Mouse (Mus musculus): ENCODE measurements around the gene Srcap. TPM values are rescaled to one million over a fixed set of nuclear protein-coding genes. Genes with fewer than 3 reads are reported as not detected.

Gene Srcap
- polyA plus RNA-seq, 1 experiment = 32.2 TPM

- DNase-seq = peak; percentile 36 to 41
- no peak within 1 kb of the TSS for H3K4me3 ChIP-seq (replicated peaks; ENCODE audit: insufficient read depth, low read depth, low read length)
- WGBS = 51% methylated on average over 5 of the region's 5 CpGs
- TF ChIP-seq CTCF (IDR thresholded peaks at IDR 0.05; ENCODE audit: borderline replicate concordance, insufficient read depth, low read depth, low read length) (no peak), POLR2A (IDR thresholded peaks at IDR 0.05; ENCODE audit: borderline replicate concordance, insufficient read depth, low read length) (no peak)
- H3K27me3 ChIP-seq (ENCODE audit: control insufficient read depth, insufficient read depth, low read length) = no peaks in the 10 kb centered on the region
- peaks cover 12% of the 10 kb centered on the region; the same call in 1 of the 2 replicates for H3K4me1 ChIP-seq (ENCODE audit: control insufficient read depth, insufficient read depth, low read length)
- no peak within 1 kb of the TSS for H3K27ac ChIP-seq (ENCODE audit: insufficient read depth, low read length)
Measured at GRCm38 (mm10) chr7:127561340-127561858, 49.6 kb downstream of the Srcap start, which contains the start of gene Tmem265. TSS of gene Tmem265 (plus strand) at chr7:127561390.

GRCm38 (mm10) chr7:127564381-127565150 lies 52.8 kb downstream of the Srcap start:
- no peak for TF ChIP-seq POLR2A (IDR thresholded peaks at IDR 0.05; ENCODE audit: borderline replicate concordance, insufficient read depth, low read length)
- TF ChIP-seq CTCF (IDR thresholded peaks at IDR 0.05; ENCODE audit: borderline replicate concordance, insufficient read depth, low read depth, low read length) = peak; percentile 34; the same call in 1 of the 2 replicates
- peak; percentile 94 to 99 for DNase-seq
- peak overlapping the region; percentile 18; the same call in 1 of the 2 replicates for H3K27ac ChIP-seq (ENCODE audit: insufficient read depth, low read length)

DNA sequence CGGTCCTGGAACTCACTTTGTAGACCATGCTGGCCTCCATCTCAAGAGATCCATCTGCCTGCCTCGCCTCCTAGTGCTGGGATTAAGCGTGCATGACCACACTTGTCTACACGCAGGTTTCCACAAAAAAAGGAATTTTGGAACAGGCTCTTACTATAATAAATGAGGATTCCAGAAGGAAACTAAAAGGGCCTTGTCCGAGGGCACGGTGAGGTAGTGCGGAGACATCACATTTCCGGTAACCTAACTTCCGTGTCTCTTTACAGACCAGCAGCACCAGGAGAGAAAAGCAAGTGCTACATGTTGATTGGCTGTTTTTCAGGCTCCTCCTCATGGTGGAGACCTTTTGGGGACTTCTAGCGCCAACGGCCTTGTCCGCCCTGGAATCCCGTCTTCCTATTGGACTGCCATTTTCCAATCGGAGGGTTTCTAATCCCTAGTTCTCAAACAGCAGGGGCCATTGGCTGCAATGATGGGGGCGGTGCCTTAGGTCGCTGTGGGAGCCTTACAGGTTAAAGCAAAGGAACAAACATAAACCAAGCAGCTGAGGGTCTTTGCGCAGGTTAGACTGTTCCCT lies 61.2 kb downstream of the Srcap start, which contains the start of gene Phkg2:
Gene Phkg2 (plus strand): TSS at position 446 of the 577 bp plus-strand sequence.
- TF ChIP-seq CTCF (IDR thresholded peaks at IDR 0.05; ENCODE audit: borderline replicate concordance, insufficient read depth, low read depth, low read length) = no peak
- TF ChIP-seq POLR2A (IDR thresholded peaks at IDR 0.05; ENCODE audit: borderline replicate concordance, insufficient read depth, low read length) = peak; percentile 74; the same call in 1 of the 2 replicates
- Histone ChIP-seq H3K4me3 (replicated peaks; ENCODE audit: insufficient read depth, low read depth, low read length) (peak within 1 kb of the TSS; percentile 73), H3K27ac (ENCODE audit: insufficient read depth, low read length) (peak within 1 kb of the TSS; percentile 68), H3K27me3 (ENCODE audit: control insufficient read depth, insufficient read depth, low read length) (no peaks in the 10 kb centered on the region), H3K4me1 (ENCODE audit: control insufficient read depth, insufficient read depth, low read length) (peaks cover 5% of the 10 kb centered on the region; the same call in 1 of the 2 replicates)
- under 1% methylated on average over 17 of the region's 17 CpGs for WGBS
- DNase-seq = peak; percentile 90 to 98

More at GRCm38 (mm10) chr7:127564381-127565150, 52.8 kb downstream of the Srcap start:
- H3K4me1 ChIP-seq (ENCODE audit: control insufficient read depth, insufficient read depth, low read length) = peaks cover 12% of the 10 kb centered on the region; the same call in 1 of the 2 replicates
- H3K27me3 ChIP-seq (ENCODE audit: control insufficient read depth, insufficient read depth, low read length) = no peaks in the 10 kb centered on the region
- WGBS = 4% methylated on average over 6 of the region's 6 CpGs
- no peak overlapping the region for H3K4me3 ChIP-seq (replicated peaks; ENCODE audit: insufficient read depth, low read depth, low read length)

DNA sequence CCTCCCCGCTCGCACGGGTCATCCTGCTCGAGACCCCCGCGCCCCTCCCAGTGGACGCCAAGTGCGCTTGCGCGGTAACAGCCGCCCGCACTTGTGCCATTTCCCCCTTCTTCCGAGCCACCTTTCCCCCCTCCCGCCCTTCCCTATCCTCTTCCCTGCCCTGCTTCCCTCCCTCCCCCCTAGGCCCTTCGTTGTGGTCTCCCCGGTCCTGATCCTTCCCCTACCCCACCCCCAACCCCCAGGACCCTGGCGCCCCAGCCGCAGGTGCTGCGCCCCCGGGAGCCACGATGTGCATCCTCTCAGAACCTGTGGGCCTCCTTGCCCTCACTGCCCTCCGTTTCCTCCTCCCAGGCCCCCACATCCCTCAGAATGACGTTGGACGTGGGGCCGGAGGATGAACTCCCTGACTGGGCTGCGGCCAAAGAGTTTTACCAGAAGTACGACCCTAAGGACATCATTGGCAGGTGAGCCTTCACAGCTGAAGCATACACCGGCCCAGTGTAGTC lies 61.8 kb downstream of the Srcap start:
- no peak for TF ChIP-seq POLR2A (IDR thresholded peaks at IDR 0.05; ENCODE audit: borderline replicate concordance, insufficient read depth, low read length)
- TF ChIP-seq CTCF (IDR thresholded peaks at IDR 0.05; ENCODE audit: borderline replicate concordance, insufficient read depth, low read depth, low read length) = no peak
- WGBS = under 1% methylated on average over 26 of the region's 28 CpGs
- H3K27ac ChIP-seq (ENCODE audit: insufficient read depth, low read length) = peak overlapping the region; percentile 68
- no peaks in the 10 kb centered on the region for H3K27me3 ChIP-seq (ENCODE audit: control insufficient read depth, insufficient read depth, low read length)
- DNase-seq = peak; percentile 52 to 54
- peak overlapping the region; percentile 73 for H3K4me3 ChIP-seq (replicated peaks; ENCODE audit: insufficient read depth, low read depth, low read length)
- H3K4me1 ChIP-seq (ENCODE audit: control insufficient read depth, insufficient read depth, low read length) = peaks cover 5% of the 10 kb centered on the region; the same call in 1 of the 2 replicates

DNA sequence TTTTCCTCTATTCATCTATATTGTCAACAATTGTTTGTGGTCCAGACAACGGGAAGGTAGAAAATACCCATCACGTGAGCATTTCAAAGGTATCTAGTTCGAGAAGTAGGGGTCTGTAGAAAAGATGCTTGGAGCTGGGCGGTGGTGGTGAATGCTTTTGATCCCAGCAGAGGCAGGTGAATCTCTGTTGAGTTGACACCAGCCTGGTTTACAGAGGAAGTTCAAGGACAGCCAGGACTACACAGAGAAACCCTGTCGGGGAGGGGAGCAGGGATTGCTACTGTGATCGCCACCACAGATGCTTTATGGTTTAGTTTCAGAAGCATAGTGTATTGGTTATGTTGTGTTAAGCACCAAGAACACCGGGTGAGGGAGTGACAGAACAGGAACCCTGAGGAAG lies 62.3 kb downstream of the Srcap start:
- H3K27ac ChIP-seq (ENCODE audit: insufficient read depth, low read length) = peak overlapping the region; percentile 68; the same call in 1 of the 2 replicates
- H3K27me3 ChIP-seq (ENCODE audit: control insufficient read depth, insufficient read depth, low read length) = no peaks in the 10 kb centered on the region
- 10% methylated on average over 7 of the region's 7 CpGs for WGBS
- DNase-seq = peak in 1 of 2 experiments; percentile 19
- peak overlapping the region; percentile 73 for H3K4me3 ChIP-seq (replicated peaks; ENCODE audit: insufficient read depth, low read depth, low read length)
- TF ChIP-seq CTCF (IDR thresholded peaks at IDR 0.05; ENCODE audit: borderline replicate concordance, insufficient read depth, low read depth, low read length) (no peak), POLR2A (IDR thresholded peaks at IDR 0.05; ENCODE audit: borderline replicate concordance, insufficient read depth, low read length) (no peak)
- H3K4me1 ChIP-seq (ENCODE audit: control insufficient read depth, insufficient read depth, low read length) = peaks cover 5% of the 10 kb centered on the region; the same call in 1 of the 2 replicates

- H3K27me3 ChIP-seq (ENCODE audit: control insufficient read depth, insufficient read depth, low read length) = no peaks in the 10 kb centered on the region
- H3K27ac ChIP-seq (ENCODE audit: insufficient read depth, low read length) = no peak overlapping the region
- no peaks in the 10 kb centered on the region for H3K4me1 ChIP-seq (ENCODE audit: control insufficient read depth, insufficient read depth, low read length)
- no peak overlapping the region for H3K4me3 ChIP-seq (replicated peaks; ENCODE audit: insufficient read depth, low read depth, low read length)
- TF ChIP-seq POLR2A (IDR thresholded peaks at IDR 0.05; ENCODE audit: borderline replicate concordance, insufficient read depth, low read length) (no peak), CTCF (IDR thresholded peaks at IDR 0.05; ENCODE audit: borderline replicate concordance, insufficient read depth, low read depth, low read length) (no peak)
- WGBS = 89% methylated on average over 6 of the region's 6 CpGs
- no peak for DNase-seq
Measured at GRCm38 (mm10) chr7:127583260-127583659, 71.5 kb downstream of the Srcap start.

DNA sequence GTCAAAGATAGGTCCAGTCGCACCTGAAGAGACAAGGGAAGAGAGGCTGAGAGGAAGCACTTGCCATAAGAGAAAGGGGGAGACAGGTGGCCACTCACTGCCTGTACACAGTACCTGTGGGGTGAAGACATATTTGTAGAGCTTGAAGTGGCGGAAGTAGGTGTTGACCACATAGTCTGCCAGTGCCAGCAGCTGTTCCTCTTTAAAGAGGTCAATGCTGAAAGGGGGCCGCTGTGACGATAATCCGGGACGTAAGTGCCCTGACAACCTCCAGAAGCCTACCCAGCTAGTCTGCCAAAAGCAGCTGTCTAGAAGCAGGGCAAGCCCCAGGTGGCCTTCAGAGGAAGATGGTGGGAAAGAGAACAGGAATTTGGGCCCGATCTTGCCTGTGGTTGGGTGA lies 73.2 kb downstream of the Srcap start:
- H3K27ac ChIP-seq (ENCODE audit: insufficient read depth, low read length) = no peak overlapping the region
- H3K4me1 ChIP-seq (ENCODE audit: control insufficient read depth, insufficient read depth, low read length) = peaks cover 7% of the 10 kb centered on the region
- no peaks in the 10 kb centered on the region for H3K27me3 ChIP-seq (ENCODE audit: control insufficient read depth, insufficient read depth, low read length)
- DNase-seq = no peak
- WGBS = 71% methylated on average over 7 of the region's 7 CpGs
- H3K4me3 ChIP-seq (replicated peaks; ENCODE audit: insufficient read depth, low read depth, low read length) = no peak overlapping the region
- no peak for TF ChIP-seq CTCF (IDR thresholded peaks at IDR 0.05; ENCODE audit: borderline replicate concordance, insufficient read depth, low read depth, low read length)
- TF ChIP-seq POLR2A (IDR thresholded peaks at IDR 0.05; ENCODE audit: borderline replicate concordance, insufficient read depth, low read length) = no peak

Data from cerebellum, adult 2 months (tissue).